Mouse (Mus musculus) hematopoietic stem cell, adult 5-6 weeks (primary cell): ENCODE data around the gene Opn4. TPM values are rescaled to one million over a fixed set of nuclear protein-coding genes. Genes with fewer than 3 reads are reported as not detected.

Source experiments
- ATAC-seq, 2 experiments: fragments of 125-278 bp in 1 of 2; replicated peaks in 1 of 2; 2 replicates each; pipeline ENCODE4 v1.8.0; 2016 to 2017; ENCODE audit warnings: inconsistent platforms in 2 of 2, mild to moderate bottlenecking in 2 of 2, moderate number of reproducible peaks in 2 of 2, low read depth in 1 of 2, moderate TSS enrichment in 1 of 2; ENCODE audit not compliant: low FRiP score in 2 of 2, poor library complexity in 2 of 2, severe bottlenecking in 2 of 2, insufficient read depth in 1 of 2, low TSS enrichment in 1 of 2
- total RNA-seq: library from RNA; stranded (forward); fragments of 172-1452, 232-1000 nt; gene quantifications from 2 replicates; pipeline ENCODE4 v1.2.3, GENCODE M21; 2017

Opn4 gene
- total RNA-seq, 1 experiment from 2014 or later, result not detected

DNA sequence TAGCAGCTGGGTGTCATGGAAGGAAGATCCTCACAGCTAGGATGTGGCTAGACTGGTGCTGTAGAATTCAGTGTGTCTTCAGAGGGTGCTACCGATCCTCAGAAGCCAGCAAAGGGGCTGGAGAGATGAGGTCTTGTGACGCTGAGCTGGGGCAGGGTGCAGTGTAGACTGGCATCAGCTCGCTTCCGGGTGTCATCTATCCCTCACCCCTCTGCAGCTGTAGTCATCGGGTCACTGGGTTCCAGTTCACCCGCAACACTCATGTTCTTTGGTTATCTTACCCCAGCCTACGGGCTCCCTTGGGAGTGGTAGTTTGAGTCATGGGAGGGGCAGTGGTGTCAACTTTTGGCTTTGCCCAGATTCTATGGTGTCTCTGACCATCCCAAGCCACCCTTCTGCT is 2.0 kb upstream of the Opn4 start:
- ATAC-seq, result no peak

DNA sequence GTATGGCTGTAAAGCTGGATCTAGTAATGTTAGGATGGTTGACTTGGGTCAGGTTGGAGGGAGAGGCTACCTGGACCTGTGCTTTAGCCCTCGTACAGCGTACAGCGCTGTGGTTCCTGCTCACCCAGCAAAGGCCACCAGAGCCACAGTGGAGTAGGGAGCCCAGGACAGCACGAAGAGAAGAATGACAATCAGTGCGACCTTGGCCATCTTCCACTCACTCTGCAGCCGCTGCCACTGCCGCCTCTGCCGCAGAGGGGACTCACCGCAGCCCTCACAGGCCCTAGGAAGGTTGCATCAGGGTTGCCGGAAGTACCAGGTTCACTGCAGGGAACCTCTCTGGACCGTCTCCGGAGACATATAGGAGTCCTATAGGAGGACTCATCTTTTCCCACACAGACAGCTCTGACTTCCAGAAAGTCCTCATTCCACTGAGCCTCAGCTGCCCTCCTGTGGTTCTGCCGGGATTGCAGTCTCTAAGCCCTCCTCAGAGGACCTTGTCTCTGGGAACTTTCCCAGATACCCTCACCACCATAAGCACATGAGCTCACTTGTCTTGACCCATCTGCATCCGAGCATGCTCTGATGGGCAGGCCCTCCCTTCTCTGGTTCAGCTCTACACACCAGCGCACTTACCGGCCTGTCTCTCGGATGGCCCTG is 4.2 kb downstream of the Opn4 start:
- no peak for ATAC-seq

DNA sequence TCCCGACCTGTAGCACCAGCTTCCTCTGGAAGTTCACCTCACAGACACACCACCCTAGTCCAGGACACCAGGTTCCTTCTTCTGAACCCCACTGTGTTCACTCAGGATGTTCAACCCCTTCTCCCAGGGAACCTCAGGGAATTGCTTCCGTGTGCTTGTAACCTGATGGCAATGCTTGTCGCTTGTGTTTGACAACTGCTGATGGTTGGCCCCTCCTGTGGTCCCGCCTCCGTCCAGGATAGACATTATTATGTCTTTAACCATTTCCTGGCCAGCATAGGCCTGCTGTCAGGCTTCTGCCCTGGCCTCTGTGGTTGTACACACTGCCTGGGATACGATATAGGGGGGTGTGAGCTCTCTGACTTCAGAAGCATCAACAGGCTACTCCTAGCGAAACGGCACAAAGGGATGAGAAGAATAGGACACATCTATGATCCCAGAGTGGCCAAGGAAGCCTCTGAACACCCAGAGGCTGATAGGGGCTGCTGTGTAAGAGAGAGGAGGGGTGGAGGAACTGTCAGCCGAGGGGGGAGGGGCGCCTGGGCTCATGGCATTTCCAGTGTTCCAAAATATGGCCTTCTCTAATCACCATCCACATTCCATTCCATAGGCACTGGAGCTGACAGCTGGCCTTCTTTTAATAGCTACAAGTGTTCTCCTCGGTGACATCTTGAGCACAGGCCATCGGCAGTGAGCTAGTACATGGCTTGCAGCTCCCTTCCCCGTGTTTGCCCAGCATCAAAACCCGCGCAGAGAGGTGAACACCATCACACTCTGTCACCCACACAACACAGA is 8.0 kb downstream of the Opn4 start:
- ATAC-seq, result no peak

DNA sequence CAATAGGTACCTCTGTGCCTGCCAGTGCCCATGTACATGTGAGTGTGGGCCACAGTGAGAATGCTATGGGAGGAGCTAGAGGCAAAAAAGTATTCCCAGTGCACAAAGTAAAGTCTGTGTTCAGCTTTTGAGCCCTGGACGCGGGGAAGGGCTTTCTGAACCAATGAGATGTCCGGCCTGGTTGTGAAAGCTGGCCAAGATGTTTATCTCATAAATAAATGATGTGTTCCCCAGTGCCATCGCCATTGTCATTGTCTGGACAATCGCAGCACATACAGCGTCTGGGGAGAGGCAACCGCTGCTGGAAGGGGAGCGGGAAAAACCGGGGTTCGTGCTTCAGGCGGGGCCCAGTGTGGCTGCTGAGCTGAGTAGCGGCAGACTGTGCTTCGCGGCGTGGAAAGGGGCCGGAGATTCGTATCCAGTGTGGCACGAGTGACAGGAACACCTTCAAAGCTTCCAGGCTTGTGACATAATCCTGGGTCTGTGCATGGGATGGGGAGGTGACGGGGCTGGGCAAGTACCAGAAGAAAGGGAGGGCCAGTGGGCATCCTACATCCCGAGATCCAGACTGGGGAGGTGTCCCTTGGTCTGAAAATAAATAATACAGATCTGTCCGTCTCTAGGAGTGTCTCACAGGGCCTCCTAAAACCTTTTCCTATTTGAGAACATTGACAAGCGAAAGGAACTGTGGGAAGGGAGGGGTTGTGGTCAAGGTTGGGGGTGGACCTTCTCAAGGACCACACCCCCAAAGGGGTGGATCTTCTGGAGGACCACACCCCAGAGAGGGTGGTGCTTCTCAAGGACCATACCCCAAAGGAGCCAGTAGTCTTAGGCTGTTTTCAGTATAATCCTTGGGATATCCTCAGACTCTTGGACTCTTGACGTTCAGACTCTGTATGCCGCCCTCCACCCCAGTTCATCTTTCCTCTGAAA is 8.9 kb downstream of the Opn4 start:
- no peak for ATAC-seq

DNA sequence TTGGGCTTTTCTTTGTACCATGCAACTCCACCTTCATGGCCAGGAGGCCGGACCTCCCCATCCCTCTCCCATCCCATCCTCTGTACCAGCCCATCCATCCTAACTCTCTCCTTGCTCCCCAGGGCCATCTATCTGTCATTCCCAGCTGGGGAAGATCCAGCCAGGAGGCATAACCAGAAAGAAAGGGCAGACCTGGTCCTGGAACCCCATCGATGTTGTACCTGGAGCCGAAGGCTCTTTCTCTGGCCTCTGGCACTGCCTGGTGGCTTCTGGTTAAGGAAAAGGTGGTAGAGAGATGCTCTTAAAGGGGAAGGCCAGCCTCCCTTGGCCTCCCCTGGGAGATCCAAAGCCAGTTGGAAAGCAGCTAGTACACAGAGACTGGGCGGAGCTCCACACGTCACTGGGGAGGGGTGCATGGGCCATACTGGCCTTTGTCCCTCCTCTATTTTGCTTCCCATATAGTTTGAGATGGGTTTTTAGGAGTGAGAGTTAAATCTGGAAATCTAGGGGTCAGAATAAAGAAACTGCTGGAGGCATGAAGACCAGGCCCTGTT is 9.8 kb downstream of the Opn4 start:
- no peak for ATAC-seq

DNA sequence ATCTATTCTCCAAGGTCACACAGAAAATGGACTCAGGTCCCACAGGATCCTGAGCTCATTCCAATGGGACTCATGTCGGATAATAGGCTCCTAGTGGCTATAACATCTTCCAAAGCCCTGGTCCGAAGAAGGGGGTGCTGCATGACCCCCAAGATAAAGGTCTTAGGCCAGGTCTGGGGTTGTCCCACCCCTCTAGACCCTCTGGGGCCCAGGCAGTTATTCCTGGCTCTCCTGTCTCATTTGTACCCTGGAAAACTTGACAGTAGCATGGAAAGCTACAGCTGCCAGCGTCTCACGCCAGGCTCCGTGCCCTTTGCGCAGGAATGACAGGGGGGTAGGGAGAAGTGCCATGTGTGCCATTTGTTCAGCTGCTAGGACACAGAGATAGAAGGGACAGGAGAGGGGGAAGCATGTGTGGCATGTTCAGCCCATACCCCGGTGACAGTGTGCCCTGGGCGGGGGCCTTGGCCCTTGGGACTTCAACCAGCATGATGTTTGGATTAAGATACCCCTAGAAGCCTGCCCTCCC is 10.7 kb downstream of the Opn4 start:
- ATAC-seq, result no peak

DNA sequence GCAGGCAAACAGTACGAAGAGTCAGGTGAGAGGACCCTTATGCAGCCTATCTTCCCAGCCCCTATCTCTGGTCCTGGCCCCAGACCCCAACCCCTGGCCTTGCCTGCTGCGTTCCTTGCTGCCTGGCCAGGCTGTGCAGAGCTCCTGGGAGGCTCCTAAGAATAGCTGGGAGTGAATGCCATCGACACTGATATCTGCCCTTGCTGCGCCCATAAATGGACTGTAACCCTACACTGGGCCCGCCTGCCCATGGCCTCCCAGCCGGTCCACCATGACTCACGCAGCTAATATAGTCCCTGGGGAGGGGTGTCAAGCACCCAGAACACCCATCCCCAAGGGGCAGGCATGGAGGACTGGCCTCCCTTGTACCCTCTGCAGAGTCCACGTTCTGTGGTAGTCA is 11.4 kb downstream of the Opn4 start, which contains the start of gene Ldb3:
Gene Ldb3 (minus strand): TSS at position 185 of the 400 bp plus-strand sequence.
- no peak for ATAC-seq

DNA sequence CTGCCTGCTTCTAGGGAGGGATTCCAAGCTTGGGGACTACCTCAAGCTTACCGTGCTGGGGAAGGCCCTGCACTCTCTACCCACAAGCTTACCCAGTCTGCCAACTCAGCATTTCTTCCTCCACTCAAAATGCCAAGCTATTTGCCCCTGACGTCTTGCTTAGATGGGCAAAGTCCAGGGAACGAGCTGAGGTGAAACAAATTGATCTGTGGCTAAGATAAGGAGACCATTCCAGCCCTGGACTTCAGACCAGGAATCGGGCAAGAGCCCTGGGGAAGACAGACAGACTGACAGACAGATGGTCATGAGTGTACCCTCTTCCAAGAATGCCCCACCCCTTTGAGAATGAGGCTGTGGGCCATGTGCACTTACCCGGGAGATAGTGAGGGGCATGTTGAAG is 11.9 kb downstream of the Opn4 start:
- ATAC-seq, result no peak

DNA sequence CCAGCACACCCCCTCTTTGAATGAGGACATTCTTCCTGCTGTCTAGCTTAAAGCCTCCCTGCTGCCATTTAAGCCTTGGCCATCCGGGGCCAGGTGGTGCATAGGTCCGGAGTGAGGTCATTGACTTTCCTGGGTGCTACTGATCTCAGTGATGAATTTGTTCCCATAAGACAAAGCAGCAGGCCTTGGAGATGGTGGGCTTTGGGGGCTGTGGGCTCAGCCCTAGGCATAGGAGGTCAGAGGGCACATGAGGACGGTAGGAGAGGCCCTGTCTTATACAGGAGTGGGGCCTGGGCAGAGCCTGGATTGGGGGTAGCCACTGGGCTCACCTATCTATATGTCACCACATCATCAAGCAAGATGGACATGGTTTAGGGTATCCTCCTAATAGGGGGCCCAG is 13.1 kb downstream of the Opn4 start:
- ATAC-seq, result no peak

DNA sequence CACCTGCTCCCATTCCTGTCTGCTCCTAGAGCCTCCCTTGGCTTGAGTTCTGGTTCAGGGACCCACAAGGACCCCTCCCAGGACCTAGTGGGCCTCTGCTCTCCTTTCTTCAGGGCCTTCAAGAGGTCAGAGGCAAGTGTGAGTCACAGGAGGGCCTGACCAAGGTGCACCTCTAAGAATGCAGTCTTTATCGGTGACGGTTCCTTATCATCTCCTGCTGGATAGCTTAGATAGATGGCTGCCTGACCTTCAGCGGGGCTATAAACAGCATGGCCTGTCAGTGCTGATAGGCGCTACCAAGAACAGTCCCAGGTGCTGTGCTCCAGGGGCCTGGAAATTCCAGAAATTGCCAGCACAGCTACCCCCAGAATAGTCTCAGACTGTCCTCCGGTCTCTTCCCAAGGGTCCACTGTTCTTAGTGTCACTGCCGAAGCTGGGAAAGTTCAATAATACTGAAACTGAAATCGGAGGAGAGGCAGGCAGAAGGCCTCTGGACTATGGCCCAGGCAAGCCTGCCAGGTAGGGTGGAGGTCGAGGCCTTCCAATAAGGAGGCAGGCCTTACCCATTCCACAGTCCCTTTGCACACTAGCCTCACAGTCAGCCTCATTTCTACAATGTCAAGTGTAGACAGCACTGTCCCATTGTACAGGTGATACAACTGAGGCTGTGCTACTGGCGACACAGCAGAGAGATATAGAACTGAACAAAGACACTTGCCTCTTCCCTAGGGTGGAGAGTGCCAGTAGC is 14.4 kb downstream of the Opn4 start:
- no peak for ATAC-seq

DNA sequence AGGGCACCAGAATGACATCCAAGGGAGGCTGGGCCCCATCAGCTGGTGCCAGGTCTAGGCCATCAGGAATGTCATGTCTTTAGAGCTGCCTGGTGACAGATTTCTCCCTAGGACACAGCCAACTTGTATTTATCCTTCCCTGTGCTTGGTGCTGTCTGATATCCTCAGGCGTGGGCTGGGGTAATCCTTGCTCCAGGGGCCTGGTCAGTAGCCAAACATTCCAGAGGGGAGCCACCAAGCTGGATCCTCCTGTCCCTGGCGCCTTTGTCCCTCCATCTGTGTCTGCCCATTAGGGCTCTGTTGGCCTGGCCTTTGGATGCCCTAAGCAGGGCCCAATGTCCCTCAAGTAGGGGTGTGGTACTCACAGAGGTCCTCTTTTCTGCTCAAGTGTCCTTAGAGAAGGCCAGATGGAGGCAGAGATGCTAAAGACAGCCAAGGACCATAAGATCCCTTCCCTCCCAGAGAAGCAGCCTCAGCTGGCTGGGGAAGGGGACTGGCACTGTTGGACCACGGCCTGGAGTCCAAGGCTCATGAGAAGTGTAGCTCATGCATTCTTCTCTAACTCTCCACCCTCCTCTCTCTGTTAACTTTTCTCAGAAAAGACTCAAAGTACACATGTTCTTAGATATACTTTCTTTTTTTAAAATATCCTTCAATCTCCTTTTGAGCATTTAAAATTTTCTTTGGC is 17.1 kb downstream of the Opn4 start:
- ATAC-seq, result no peak

DNA sequence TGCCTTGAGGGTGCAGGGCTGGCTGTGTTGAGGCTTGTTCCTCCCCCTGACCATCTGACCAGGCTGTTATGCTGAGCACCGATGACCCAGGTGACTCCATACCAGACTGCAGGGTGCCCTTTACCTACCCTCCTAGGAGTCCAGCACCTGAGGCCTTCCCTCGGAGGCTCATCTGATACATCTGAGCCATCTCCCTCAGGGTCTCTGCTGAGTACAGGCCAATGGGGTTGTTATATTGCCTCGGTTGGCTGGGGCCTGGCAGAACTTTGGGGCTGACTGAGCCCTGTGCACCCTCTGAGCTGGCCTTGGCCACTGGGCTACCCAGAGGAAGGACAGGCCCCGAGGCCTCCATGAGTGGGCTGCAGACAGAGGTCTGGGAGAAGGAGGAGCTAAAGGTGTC is 23.1 kb downstream of the Opn4 start:
- no peak for ATAC-seq

DNA sequence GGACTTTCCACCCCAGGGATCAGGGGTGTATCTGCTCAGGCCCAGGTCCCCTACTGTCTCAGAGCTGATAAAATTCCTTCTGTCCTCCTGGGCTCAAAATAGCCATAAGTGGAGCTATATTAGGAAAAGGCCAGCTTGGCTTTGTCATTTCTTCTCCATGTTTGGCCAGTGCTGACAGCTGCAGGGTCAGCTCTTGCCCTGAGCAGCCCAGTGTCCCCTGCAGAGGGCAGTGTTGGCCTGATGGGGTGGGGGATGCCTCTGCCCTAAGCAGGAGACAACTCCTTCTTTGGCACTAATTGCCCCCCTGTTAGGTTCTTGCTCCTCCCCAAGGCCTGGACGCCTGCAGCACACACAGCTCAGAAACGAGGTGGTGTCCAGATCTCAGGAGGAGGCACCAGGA is 25.9 kb downstream of the Opn4 start:
- ATAC-seq, result no peak

DNA sequence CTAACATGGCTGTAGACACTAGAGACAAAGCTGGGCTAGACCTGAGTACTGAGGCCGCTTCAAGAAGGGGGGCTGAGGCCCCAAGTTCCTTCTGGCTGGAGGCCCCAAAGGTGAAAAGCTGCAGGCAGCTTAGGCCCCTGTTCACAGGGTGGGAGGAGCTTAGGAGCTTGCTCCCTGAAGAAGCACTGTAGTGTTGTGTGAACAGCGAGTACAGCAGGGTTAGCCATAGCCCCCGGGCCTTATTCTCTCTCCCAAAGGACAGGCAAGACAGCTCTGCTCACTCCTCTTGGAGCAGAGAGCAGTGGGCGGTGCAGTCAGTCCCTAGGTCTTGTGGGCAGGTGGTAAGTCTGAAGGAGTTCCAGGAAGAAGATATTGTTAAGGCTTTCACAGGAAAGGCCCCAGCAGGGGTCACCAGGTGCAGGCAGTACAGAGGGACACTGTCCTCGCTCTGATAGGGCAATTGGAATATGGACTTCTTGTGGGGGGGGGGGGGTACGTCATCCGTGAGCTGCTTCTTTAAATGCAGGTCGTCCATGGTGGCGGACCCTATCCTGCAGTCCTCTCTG is 26.5 kb downstream of the Opn4 start:
- no peak for ATAC-seq

DNA sequence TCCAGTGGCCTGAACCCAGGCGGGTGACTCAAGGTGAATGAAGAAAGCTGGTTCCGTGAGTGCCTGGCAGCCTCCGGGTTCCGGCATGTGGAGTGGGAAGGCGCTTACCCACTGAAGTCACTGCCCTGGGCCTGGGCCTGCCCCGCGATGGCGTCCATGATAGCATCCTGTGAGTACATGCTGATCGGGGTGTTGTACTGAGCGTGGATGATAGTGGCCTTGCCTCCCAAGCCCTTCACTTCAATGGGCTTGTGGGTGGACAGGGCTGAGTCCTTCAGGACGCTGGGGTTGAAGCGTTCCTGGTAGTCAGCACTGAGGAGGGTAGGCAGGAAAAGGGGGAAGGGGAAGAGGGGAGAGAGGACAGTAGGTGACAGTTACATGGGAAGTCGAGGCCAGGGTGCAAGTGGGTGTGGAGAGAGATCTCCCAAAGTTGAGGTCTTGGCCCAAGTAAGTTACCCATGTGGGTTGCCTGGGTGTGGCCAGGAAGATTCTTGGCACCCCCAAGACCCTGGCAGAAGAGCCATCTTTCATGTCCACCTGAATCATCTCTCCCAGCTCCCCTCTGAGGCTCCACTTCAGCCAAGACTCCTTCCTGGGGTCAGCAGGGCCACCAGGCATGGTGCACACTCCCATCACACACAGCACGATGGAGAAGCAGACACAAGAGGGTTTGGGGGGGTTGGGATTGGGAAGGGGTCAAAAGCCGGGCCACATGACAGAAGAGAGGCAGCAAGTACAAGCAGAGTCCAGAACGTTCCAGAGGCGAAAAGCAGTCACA is 28.1 kb downstream of the Opn4 start:
- ATAC-seq, result no peak
